Mouse (Mus musculus): Measurements from ENCODE around the gene Olfr706. TPM values are rescaled to one million over a fixed set of nuclear protein-coding genes. Genes with fewer than 3 reads are reported as not detected.
"Not testable (repeated sequence)": the region's sequence is repeated elsewhere in the genome, so short reads cannot be mapped to it uniquely, and the experiment has no call there.

The Olfr706 gene
- polyA plus RNA-seq (2015; fragmentation: Nextera tagmentation; extraction: Ambion mirVana) = not detected in 2 replicates

DNA sequence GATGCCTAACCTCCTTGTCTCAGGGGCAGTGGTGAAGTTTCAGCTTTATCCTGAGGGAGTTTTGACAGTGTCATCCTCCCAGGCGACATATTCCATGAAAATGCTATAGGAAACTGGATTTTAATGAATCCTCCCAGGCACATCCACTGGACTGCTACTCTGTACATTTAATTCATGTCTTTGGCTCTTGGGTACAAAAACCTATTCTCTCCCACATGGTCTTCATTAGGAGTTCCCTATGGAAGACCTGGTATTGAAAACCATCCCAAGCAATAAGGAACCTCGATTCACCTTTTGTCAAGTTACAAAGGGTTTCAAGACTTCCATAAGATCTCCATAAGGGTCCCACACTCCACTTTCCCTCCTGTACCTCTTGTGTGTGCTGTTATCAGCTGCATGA, at the start of gene Olfr706:
TSS of gene Olfr706 (minus strand) at position 101 of the 400 bp plus-strand sequence.
- Histone ChIP-seq H3K36me3 (no peaks in the 10 kb centered on the region), H3K4me1 (no peaks in the 10 kb centered on the region), H3K9ac (replicated peaks) (no peak within 1 kb of the TSS), H3K27ac (replicated peaks) (no peak within 1 kb of the TSS), H3K9me3 (replicated peaks) (no peaks in the 10 kb centered on the region), H3K4me3 (replicated peaks) (no peak within 1 kb of the TSS), H3K27me3 (replicated peaks) (no peaks in the 10 kb centered on the region), H3K4me2 (no peak within 1 kb of the TSS)
- no peak for ATAC-seq (ENCODE audit: low FRiP score)
- 89% methylated on average over 2 of the region's 2 CpGs for WGBS

DNA sequence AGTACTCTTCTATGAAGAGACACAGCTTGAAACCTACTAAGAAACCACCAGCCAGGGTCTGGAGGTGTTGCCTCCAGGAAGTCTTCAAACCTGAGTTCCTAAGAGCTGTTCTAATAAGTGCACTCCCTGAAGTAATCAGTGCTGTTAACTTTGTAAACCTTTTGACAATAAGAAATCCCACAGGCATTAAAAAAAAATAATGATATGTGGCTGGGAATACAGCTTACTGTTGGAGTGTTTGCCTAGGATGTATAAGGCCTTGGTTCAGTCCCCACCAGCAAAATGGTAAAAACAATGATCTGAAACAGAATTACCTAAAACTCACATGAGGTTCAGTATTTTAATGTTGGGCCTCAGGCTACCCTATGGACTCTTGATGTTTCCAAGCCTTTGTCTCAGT, 44.2 kb upstream of the Olfr706 start, which contains the start of gene Olfr709-ps1:
TSS of gene Olfr709-ps1 (minus strand) at position 101 of the 400 bp plus-strand sequence.
- Histone ChIP-seq H3K4me3 (replicated peaks) (no peak within 1 kb of the TSS), H3K27me3 (replicated peaks) (no peaks in the 10 kb centered on the region), H3K9ac (replicated peaks) (no peak within 1 kb of the TSS), H3K27ac (replicated peaks) (no peak within 1 kb of the TSS), H3K4me2 (no peak within 1 kb of the TSS), H3K36me3 (no peaks in the 10 kb centered on the region), H3K9me3 (replicated peaks) (no peaks in the 10 kb centered on the region), H3K4me1 (no peaks in the 10 kb centered on the region)
- no peak for ATAC-seq (ENCODE audit: low FRiP score)

DNA sequence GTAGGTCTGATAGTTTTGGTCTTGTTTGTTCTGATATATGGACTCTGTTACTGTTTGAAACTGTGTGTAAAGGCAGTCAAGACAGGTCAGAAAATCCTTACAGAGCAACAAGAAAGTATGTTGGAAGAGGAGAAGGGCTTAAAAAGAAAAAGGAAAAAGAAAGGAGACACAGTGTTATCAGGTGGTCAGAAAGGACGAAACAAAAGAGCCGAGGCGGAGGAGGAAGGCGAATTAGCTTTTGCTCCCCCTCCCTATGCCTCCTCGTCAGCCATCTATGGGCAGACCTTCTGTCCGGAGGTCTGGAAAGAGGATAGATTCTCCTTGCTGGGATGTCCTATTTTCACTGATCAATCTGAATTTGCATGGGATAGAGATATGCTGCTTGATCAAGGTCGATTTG, 33.0 kb upstream of the Olfr706 start:
- not testable (repeated sequence) for H3K4me2 ChIP-seq; H3K9ac ChIP-seq (replicated peaks); ATAC-seq (ENCODE audit: low FRiP score); H3K27me3 ChIP-seq (replicated peaks); H3K27ac ChIP-seq (replicated peaks); H3K36me3 ChIP-seq; H3K9me3 ChIP-seq (replicated peaks); H3K4me1 ChIP-seq; H3K4me3 ChIP-seq (replicated peaks)
- WGBS = 92% methylated on average over 7 of the region's 7 CpGs

DNA sequence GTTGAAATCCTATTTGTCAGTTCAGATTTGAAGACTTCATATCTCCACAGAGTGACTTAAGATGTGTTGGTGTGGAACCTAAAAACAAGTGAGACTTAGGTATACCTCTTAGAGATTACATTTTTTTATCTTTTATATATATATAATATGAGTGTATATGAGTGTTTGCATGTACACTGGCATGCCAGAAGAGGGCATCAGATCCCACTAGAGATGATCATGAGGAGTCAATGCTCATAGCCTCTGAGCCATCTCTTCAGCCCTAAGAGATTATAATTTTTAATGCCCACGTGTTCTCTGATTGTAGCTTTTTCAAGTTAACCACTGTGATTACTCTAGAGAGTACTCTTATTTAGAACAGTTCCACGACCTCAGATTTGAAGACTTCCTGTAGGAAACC, 19.7 kb upstream of the Olfr706 start, which contains the start of gene Olfr1532-ps1:
TSS of gene Olfr1532-ps1 (plus strand) at position 326 of the 400 bp plus-strand sequence.
- WGBS = 78% methylated on average over 2 of the region's 2 CpGs
- no peak for ATAC-seq (ENCODE audit: low FRiP score)
- Histone ChIP-seq H3K27ac (replicated peaks) (no peak within 1 kb of the TSS), H3K4me2 (no peak within 1 kb of the TSS), H3K27me3 (replicated peaks) (no peaks in the 10 kb centered on the region), H3K4me1 (no peaks in the 10 kb centered on the region), H3K36me3 (no peaks in the 10 kb centered on the region), H3K4me3 (replicated peaks) (no peak within 1 kb of the TSS), H3K9me3 (replicated peaks) (no peaks in the 10 kb centered on the region), H3K9ac (replicated peaks) (no peak within 1 kb of the TSS)

DNA sequence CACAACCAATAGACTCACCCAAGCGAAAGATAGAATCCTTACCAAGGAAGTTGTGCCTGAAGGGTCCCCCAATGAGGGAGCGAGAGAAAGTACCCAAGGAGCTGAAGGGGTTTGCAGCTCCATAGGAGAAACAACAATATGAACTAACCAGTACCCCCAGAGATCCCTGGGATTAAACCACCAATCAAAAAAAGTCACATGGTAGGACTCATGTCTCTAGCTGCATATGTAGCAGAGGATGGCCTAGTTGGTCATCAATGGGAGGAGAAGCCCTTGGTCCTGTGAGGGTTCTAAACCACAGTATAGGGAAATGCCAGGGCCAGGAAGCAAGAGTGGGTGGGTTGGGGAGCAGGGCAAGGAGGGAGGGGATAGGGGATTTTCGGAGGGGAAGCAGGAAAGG, 13.2 kb upstream of the Olfr706 start, which contains the start of gene Olfr707:
TSS of gene Olfr707 (minus strand) at position 101 of the 400 bp plus-strand sequence.
- 89% methylated on average over 3 of the region's 3 CpGs for WGBS
- not testable (repeated sequence) for H3K27me3 ChIP-seq (replicated peaks); H3K9me3 ChIP-seq (replicated peaks); H3K4me2 ChIP-seq; H3K9ac ChIP-seq (replicated peaks); H3K4me3 ChIP-seq (replicated peaks); H3K36me3 ChIP-seq; H3K27ac ChIP-seq (replicated peaks); ATAC-seq (ENCODE audit: low FRiP score); H3K4me1 ChIP-seq

DNA sequence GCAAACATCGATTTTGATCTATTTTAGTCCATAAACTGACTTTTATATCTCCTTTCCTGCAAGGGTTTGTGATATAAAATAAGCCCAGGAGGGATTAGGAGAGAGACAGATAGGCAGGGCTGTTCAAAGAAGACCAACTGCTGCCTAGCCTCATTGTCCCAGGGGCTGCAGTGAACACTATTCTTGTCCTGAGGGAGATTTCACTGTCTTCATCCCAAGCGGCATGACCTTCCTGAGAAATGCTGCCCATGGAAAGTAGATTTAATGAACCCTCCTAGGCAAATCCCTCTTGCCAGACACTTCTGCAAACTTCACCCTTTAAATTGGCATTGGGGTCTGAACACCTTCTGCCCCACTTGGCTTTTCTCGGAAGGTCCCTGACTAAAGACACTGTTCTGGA, 11.2 kb downstream of the Olfr706 start, which contains the start of gene Olfr705:
TSS of gene Olfr705 (minus strand) at position 101 of the 400 bp plus-strand sequence.
- no peak for ATAC-seq (ENCODE audit: low FRiP score)
- Histone ChIP-seq H3K27me3 (replicated peaks) (no peaks in the 10 kb centered on the region), H3K27ac (replicated peaks) (no peak within 1 kb of the TSS), H3K4me1 (no peaks in the 10 kb centered on the region), H3K4me3 (replicated peaks) (no peak within 1 kb of the TSS), H3K36me3 (no peaks in the 10 kb centered on the region), H3K9ac (replicated peaks) (no peak within 1 kb of the TSS), H3K4me2 (no peak within 1 kb of the TSS), H3K9me3 (replicated peaks) (no peaks in the 10 kb centered on the region)
- 81% methylated on average over 3 of the region's 3 CpGs for WGBS

DNA sequence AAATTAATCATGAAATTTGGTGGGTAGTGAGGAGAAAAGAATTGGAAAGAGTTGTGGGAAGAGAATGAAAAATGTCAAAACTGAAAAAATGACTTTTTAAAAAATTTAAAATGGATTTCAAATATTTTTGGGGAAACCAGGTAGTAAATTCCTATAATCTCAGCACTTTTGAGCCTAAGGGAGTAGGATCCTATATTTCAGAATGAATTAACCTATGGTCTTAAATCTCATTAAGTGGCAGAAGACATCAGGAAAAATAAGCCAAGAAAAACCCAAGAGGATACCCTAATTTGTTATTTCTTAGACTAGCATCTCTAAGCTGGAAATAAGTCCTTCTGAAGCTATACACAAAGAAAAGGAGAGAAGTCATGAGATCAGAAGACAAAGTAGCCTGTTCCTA, 25.1 kb downstream of the Olfr706 start, which contains the start of gene Olfr704:
TSS of gene Olfr704 (plus strand) at position 301 of the 400 bp plus-strand sequence.
- Histone ChIP-seq H3K36me3 (no peaks in the 10 kb centered on the region), H3K9me3 (replicated peaks) (no peaks in the 10 kb centered on the region), H3K27me3 (replicated peaks) (no peaks in the 10 kb centered on the region), H3K27ac (replicated peaks) (no peak within 1 kb of the TSS), H3K4me2 (no peak within 1 kb of the TSS), H3K4me3 (replicated peaks) (no peak within 1 kb of the TSS), H3K9ac (replicated peaks) (no peak within 1 kb of the TSS), H3K4me1 (no peaks in the 10 kb centered on the region)
- ATAC-seq (ENCODE audit: low FRiP score) = no peak

DNA sequence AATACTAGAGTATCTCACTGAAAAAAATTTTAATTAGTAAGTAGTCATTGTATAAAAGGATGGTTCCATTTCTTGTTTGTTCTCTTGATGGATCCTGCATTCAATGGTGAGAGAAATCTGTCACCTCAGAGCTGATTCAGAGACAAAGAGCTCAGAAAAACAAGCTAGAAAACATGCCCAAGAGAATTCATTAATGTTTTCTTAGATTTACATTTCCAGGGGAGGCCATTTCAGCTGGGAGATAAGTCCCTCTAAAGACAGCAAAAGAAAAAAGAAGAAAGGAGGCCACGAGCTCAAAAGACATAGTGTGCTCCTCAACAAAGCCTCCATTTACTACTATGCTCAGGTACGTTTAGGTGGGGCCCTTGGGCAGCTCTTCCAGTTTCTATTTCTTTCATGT, 44.9 kb downstream of the Olfr706 start, which contains the start of gene Olfr703:
TSS of gene Olfr703 (plus strand) at position 301 of the 400 bp plus-strand sequence.
- Histone ChIP-seq H3K9ac (replicated peaks) (no peak within 1 kb of the TSS), H3K4me1 (no peaks in the 10 kb centered on the region), H3K4me3 (replicated peaks) (no peak within 1 kb of the TSS), H3K36me3 (no peaks in the 10 kb centered on the region), H3K9me3 (replicated peaks) (no peaks in the 10 kb centered on the region), H3K27me3 (replicated peaks) (no peaks in the 10 kb centered on the region), H3K4me2 (no peak within 1 kb of the TSS), H3K27ac (replicated peaks) (no peak within 1 kb of the TSS)
- ATAC-seq (ENCODE audit: low FRiP score) = no peak
- 77% methylated on average over 2 of the region's 2 CpGs for WGBS

DNA sequence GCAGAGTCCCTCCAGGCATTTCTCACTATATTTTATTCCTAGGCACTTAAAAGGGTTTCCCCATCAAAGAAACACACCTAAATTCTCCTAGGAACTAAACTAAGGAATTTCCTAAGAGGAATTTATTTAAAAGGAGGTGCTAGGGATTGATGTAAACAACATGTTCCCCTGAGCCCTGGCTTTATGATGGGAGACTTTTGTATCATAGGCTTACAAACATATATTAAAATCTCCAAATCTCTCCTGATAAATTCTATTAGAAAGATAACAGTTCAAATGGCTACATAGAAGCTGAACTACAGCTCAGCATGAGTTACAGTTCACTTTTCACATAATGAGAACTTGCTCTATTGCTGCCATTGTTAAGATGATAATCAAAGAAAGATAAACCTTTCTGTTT, 54.2 kb downstream of the Olfr706 start, which contains the start of gene Olfr702:
TSS of gene Olfr702 (minus strand) at position 101 of the 400 bp plus-strand sequence.
- Histone ChIP-seq H3K27me3 (replicated peaks) (no peaks in the 10 kb centered on the region), H3K9ac (replicated peaks) (no peak within 1 kb of the TSS), H3K4me3 (replicated peaks) (no peak within 1 kb of the TSS), H3K36me3 (no peaks in the 10 kb centered on the region), H3K27ac (replicated peaks) (no peak within 1 kb of the TSS), H3K9me3 (replicated peaks) (no peaks in the 10 kb centered on the region), H3K4me2 (no peak within 1 kb of the TSS), H3K4me1 (no peaks in the 10 kb centered on the region)
- no peak for ATAC-seq (ENCODE audit: low FRiP score)

Other genes starting within 250 kb of the Olfr706 start
- not detected in 2 replicates for gene Olfr693, start 207.6 kb downstream of the Olfr706 start, polyA plus RNA-seq (2015; fragmentation: Nextera tagmentation; extraction: Ambion mirVana)
- gene Olfr694, start 196.3 kb downstream of the Olfr706 start, polyA plus RNA-seq (2015; fragmentation: Nextera tagmentation; extraction: Ambion mirVana) = not detected in 2 replicates
- gene Olfr695, start 171.8 kb downstream of the Olfr706 start, polyA plus RNA-seq (2015; fragmentation: Nextera tagmentation; extraction: Ambion mirVana) = not detected in 2 replicates
- gene Olfr697, start 145.7 kb downstream of the Olfr706 start, polyA plus RNA-seq (2015; fragmentation: Nextera tagmentation; extraction: Ambion mirVana) = not detected in 2 replicates
- gene Olfr698, start 132.8 kb downstream of the Olfr706 start, polyA plus RNA-seq (2015; fragmentation: Nextera tagmentation; extraction: Ambion mirVana) = not detected in 2 replicates
- gene Olfr699, start 95.0 kb downstream of the Olfr706 start, polyA plus RNA-seq (2015; fragmentation: Nextera tagmentation; extraction: Ambion mirVana) = not detected in 2 replicates
- 0.22 TPM in 1 of 2 replicates, not detected in the other for gene Olfr700, start 79.3 kb downstream of the Olfr706 start, polyA plus RNA-seq (2015; fragmentation: Nextera tagmentation; extraction: Ambion mirVana)
- gene Olfr701, start 74.0 kb downstream of the Olfr706 start, polyA plus RNA-seq (2015; fragmentation: Nextera tagmentation; extraction: Ambion mirVana) = not detected in 2 replicates
- gene Olfr702, start 54.3 kb downstream of the Olfr706 start, polyA plus RNA-seq (2015; fragmentation: Nextera tagmentation; extraction: Ambion mirVana) = not detected in 2 replicates
- not detected in 2 replicates for gene Olfr703, start 44.8 kb downstream of the Olfr706 start, polyA plus RNA-seq (2015; fragmentation: Nextera tagmentation; extraction: Ambion mirVana)
- gene Olfr704, start 25.0 kb downstream of the Olfr706 start, polyA plus RNA-seq (2015; fragmentation: Nextera tagmentation; extraction: Ambion mirVana) = not detected in 2 replicates
- not detected in 2 replicates for gene Olfr705, start 11.3 kb downstream of the Olfr706 start, polyA plus RNA-seq (2015; fragmentation: Nextera tagmentation; extraction: Ambion mirVana)
- gene Olfr707, start 13.1 kb upstream of the Olfr706 start, polyA plus RNA-seq (2015; fragmentation: Nextera tagmentation; extraction: Ambion mirVana) = not detected in 2 replicates
- not detected in 2 replicates for gene Olfr1532-ps1, start 19.8 kb upstream of the Olfr706 start, polyA plus RNA-seq (2015; fragmentation: Nextera tagmentation; extraction: Ambion mirVana)
- not detected in 2 replicates for gene Olfr709-ps1, start 44.1 kb upstream of the Olfr706 start, polyA plus RNA-seq (2015; fragmentation: Nextera tagmentation; extraction: Ambion mirVana)
- gene Olfr710, start 60.1 kb upstream of the Olfr706 start, polyA plus RNA-seq (2015; fragmentation: Nextera tagmentation; extraction: Ambion mirVana) = not detected in 2 replicates
- gene Olfr6, start 75.8 kb upstream of the Olfr706 start, polyA plus RNA-seq (2015; fragmentation: Nextera tagmentation; extraction: Ambion mirVana) = not detected in 2 replicates
- not detected in 2 replicates for gene Olfr711, start 87.3 kb upstream of the Olfr706 start, polyA plus RNA-seq (2015; fragmentation: Nextera tagmentation; extraction: Ambion mirVana)
- gene Olfr2, start 117.9 kb upstream of the Olfr706 start, polyA plus RNA-seq (2015; fragmentation: Nextera tagmentation; extraction: Ambion mirVana) = not detected in 2 replicates
- gene Olfr713, start 143.0 kb upstream of the Olfr706 start, polyA plus RNA-seq (2015; fragmentation: Nextera tagmentation; extraction: Ambion mirVana) = not detected in 2 replicates
- not detected in 2 replicates for gene Olfr714, start 182.8 kb upstream of the Olfr706 start, polyA plus RNA-seq (2015; fragmentation: Nextera tagmentation; extraction: Ambion mirVana)
- not detected in 2 replicates for gene Olfr17, start 205.1 kb upstream of the Olfr706 start, polyA plus RNA-seq (2015; fragmentation: Nextera tagmentation; extraction: Ambion mirVana)
- not detected in 2 replicates for gene Olfr715b, start 222.2 kb upstream of the Olfr706 start, polyA plus RNA-seq (2015; fragmentation: Nextera tagmentation; extraction: Ambion mirVana)
- not detected in 2 replicates for gene Olfr715, start 242.9 kb upstream of the Olfr706 start, polyA plus RNA-seq (2015; fragmentation: Nextera tagmentation; extraction: Ambion mirVana)

All from neural tube, embryonic 15.5 days (tissue).